Mouse (Mus musculus): ENCODE measurements around the gene Aacs. TPM values are rescaled to one million over a fixed set of nuclear protein-coding genes. Genes with fewer than 3 reads are reported as not detected.

Aacs gene
- total RNA-seq, 2 experiments from 2014 or later: 48.7 to 49.1 TPM

DNA sequence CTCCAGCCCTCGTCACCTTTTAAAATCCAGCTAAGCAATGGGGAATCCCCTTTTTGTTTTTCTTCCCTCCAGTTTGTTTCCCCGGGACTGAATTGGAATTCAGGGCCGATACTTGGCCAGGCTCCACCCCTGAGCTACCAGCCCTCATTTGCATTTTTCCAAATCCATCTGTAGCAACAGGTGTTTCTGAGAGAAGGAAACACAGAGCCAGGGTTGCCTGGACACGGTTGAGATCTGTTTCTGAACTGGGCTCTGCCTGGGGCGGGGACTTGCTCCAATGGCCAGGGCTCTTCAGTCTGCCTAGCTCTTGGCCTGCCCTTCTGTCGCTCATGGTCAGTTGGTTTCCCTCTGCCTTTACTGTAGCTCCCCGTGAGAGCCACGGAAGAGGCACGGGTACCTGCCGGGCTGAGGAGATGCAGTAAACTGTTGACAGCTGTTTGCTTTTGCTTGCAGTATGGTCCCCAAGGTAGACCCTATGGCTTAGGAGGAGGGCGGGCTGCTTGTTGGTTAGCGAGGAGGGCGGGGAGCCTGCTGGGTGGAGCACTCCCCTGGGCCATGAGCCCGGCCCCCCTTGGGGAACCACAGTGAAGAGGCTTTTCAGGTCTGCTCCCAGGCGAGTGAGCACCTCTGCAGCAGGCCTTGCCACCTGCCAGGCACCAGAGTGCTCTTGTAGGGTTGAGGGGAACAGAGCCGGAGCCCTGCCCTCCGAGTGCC lies 16.9 kb downstream of the Aacs start:
- peak in 1 of 2 experiments; percentile 63 for DNase-seq (ENCODE audit: low spot score in 2 of 2)

DNA sequence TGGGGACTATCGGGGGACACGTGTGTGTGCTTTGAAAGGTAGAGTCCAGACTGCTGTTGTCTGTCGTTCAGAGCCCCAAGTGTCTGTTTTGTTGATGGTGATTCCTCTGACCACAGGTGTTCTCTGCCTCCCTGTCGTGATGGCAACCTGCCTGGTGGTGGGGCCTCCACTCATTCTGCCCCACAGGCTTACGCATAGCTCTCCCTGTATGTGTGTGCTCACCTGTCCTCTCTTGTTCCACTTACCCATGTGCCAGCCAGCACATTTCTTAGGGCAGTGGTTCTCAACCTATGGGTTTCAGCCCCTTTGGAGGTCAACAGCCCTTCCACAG lies 17.4 kb downstream of the Aacs start:
- DNase-seq (ENCODE audit: low spot score in 2 of 2): no peak

DNA sequence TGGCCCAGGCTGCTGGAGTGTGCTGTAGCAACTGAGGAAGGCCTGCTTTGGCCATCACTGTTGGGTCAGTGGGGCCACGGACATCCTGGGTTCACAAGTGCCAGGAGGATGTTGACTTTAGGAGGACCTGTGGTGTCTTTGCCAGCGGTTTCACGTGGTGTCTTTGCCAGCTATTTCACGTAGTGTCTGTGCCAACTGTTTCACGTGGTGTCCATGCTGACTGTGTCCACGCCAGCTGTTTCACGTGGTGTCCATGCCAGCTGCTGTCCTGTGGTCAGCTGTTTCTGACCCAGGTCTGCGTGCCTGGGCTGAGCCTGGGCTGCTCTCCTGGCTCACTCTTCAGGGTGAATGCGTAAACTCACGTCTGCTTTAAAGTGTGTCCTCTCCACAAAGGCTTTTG lies 20.0 kb downstream of the Aacs start:
- DNase-seq (ENCODE audit: low spot score in 2 of 2): no peak

- DNase-seq (ENCODE audit: low spot score in 2 of 2): peak; percentile 77 to 91
Observed at GRCm38 (mm10) chr5:125497821-125498600, 22.4 kb downstream of the Aacs start.

DNA sequence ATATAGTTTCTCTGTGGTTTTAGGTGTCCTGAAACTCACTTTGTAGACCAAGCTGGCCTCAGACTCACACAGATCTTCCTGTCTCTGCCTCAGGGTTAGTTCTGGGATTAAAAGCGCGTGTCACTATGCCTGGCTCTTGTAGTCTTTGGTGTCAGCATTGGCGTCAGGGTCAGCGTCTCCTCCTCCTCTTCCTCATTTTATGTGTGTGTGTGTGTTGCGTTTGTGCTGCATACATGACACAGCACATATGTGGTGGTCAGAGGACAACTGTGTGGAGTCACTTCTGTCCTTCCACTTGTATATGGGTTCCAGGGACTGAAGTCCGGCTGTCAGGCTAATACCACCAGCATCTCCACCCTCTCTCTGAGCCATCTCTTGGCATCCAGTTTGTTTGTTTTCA lies 25.9 kb downstream of the Aacs start:
- no peak for DNase-seq (ENCODE audit: low spot score in 2 of 2)

DNA sequence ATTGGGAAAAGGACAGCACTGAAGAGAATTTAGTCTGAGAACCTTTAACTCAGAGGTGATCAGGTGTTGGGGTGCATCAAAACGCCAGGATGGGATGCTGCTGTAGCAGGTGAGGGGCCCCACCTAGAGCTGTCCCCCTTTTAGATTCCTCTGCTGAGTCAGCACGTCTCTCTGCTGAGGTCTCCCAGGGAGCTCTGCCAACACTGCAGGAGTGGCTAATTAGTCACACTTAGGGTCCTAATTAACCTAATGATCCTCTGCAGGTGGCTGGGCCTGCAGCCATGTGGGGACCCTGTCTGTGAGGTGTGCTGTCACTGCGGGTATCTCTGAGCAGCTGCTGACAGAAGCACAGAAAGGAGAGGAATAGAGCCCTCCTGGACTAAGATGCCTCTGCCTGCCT lies 26.6 kb downstream of the Aacs start:
- DNase-seq (ENCODE audit: low spot score in 2 of 2): no peak

DNA sequence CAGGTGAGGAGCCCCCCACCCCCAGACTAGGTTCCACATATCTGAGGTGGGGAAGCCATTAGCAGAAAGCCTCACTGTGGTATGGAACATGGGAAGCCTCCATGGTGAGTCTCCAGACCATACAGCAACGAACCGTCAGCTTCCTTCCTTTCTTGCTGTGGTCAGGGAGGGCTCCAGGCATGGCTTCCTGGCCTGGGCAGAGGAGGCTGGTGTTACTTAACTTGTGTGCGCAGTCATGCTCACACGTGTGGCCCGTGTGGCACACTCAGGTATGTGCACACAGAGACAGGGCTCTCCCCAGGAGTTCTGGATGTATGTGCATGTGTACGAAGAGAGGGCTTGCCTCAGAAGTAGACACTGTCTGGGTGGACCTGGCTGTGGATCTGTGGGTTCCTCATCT lies 28.0 kb downstream of the Aacs start:
- no peak for DNase-seq (ENCODE audit: low spot score in 2 of 2)

DNA sequence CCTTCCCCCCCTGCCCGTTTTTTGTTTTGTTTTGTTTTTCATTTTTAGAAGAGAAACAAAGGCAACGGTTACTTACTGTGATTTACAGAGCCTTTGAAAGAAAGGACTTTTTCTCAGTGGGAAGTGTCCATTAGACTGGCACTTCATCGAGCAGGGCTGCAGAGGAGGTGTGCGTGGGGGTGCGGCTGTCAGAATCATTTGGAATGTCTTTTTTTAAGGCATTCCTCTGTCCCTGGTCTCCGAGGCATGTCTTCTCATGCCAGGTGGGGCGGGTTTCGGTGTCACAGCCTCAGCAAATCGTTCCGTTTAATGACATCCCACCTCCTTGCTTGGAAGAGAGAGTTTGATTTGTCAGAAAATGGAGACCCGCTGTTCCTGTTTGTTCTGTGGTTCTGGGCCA lies 29.1 kb downstream of the Aacs start:
- DNase-seq (ENCODE audit: low spot score in 2 of 2): no peak

- DNase-seq (ENCODE audit: low spot score in 2 of 2): peak; percentile 63 to 74
Observed at GRCm38 (mm10) chr5:125505968-125506367, 30.4 kb downstream of the Aacs start.

DNA sequence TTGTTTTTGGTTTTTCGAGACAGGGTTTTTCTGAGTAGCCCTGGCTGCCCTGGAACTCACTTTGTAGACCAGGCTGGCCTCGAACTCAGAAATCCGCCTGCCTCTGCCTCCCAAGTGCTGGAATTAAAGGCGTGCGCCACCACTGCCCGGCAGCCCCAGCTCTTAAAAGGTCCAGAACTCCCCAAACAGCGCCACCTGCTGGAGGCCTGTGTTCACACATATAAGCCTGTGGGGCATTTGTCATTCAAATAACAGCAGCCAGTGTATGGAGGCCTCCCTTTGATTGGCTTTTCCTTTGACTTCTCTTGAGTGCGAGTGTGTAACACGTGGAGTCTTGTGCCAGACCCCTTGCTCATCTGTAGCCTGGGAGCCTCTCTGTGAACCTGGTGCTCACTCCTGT lies 32.0 kb downstream of the Aacs start:
- DNase-seq (ENCODE audit: low spot score in 2 of 2): no peak

- DNase-seq (ENCODE audit: low spot score in 2 of 2): no peak
Observed at GRCm38 (mm10) chr5:125508006-125508405, 32.4 kb downstream of the Aacs start.

GRCm38 (mm10) chr5:125509541-125509940 lies 33.9 kb downstream of the Aacs start:
- DNase-seq (ENCODE audit: low spot score in 2 of 2): no peak

DNA sequence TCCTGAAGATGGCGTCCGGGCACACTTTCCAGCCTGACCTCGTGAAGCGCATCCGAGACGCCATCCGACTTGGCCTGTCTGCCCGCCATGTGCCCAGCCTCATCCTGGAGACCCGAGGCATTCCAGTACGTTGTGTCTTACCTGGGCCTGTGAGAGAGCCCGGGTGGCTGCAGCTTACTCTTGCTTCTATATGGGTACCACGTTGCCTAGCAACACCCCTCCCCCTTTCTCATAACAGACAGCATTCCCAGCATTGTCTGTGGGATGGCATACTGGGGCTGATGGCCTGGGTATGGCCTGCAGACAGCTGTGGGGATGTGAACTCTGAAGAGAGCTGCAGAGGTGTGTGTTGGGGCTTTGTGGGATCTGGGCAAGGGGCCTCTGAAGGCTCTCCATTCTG lies 39.4 kb downstream of the Aacs start:
- no peak for DNase-seq (ENCODE audit: low spot score in 2 of 2)

DNA sequence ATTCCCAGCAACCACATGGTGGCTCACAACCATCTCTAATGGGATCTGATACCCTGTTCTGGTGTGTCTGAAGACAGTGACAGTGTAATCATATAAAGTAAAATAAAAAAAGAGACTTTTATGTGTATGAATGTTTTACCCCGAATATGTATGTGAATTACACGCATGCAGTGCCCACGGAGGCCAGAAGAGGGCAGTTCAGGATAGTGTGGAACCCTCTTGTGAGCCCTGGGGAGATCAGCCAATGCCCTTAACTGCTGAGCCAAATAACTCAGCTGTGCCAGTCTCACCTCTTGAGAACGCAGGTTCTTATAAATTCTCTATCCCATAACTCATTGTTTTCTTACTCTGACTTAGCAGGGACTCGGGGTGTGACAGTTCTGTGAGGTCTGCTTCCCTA lies 43.0 kb downstream of the Aacs start:
- DNase-seq (ENCODE audit: low spot score in 2 of 2): peak in 1 of 2 experiments; percentile 74

- DNase-seq (ENCODE audit: low spot score in 2 of 2): peak in 1 of 2 experiments; percentile 59
Observed at GRCm38 (mm10) chr5:125520930-125521590, 45.4 kb downstream of the Aacs start.

DNA sequence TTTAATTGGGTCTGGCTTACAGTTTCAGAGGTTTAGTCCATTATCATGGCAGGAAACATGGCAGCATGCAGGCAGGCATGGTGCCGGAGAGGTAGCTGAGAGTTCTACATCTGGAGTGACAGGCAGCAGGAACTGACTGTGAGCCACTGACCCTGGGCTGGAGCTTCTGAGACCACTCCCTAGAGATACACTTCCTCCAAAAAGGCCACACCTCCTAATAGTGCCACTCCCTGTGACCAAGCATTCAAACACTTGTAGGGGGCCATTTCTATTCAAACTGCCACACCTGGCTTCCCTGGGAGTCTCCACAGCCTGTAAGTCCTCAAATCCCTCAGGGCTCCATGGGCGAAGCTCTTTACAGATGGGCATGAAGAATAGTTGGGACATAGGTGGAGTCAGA lies 47.7 kb downstream of the Aacs start:
- no peak for DNase-seq (ENCODE audit: low spot score in 2 of 2)

DNA sequence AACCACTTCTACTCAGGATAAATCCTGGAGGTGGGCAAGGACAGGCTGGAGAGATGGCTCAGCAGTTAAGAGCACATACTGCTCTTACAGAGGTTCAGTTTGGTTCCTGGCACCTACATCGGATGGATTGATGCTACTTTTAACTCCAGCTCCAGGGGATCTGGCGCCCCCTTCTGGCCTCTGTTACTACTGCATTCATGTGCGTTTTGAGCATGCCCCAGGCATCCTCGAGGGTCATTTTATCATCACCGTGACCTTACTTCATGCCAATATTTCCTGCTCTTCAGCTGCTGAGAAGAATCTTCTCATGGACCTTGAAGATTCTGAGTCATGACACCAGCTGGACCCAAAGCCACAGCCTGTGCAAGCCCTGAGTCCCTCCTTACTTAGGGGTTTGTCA lies 49.9 kb downstream of the Aacs start:
- no peak for DNase-seq (ENCODE audit: low spot score in 2 of 2)

GRCm38 (mm10) chr5:125526464-125526863 lies 50.9 kb downstream of the Aacs start:
- DNase-seq (ENCODE audit: low spot score in 2 of 2): no peak

DNA sequence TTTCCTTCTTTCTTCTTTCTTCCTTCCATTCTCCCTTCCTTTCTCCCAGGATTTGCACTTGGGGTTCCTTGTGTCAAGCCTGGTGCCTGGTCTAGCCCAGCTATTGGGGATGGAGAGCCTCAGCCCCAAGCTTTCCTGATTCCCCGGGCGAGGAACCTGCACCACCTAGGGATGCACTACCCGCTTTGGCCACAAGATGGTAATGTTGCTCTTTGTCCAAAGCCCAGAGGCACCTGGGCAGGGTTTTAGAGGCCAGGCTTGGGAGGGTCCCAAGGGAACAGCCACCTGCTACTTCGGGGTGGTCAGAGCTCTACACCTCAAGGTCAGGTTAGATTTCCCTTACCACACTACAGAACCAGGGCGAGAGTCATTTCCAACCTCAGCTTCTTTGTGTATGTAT lies 53.5 kb downstream of the Aacs start:
- DNase-seq (ENCODE audit: low spot score in 2 of 2): peak; percentile 74 to 90

DNA sequence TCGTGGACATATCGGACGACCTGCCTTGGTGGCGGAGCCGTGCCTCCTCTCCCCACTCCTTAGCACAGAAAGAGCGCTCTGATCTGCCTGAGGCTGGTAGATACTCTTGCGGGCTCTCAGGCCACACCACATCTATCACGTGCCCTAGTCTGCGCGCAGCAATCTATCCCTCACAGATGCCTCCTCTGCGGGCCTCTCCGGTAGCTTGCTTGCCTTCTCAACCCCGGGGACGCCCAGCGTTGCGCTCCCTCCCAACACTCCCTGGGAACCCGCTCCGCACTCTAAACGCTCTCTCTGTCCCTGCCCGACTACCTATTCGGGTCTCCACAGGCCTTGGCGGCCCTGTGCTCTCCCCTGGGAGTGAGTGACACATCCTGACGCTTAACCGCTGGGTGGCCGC lies 56.0 kb downstream of the Aacs start, which contains the start of gene Tmem132b:
TSS of gene Tmem132b (plus strand) at position 141 of the 400 bp plus-strand sequence.
- DNase-seq (ENCODE audit: low spot score in 2 of 2): peak in 1 of 2 experiments; percentile 62

DNA sequence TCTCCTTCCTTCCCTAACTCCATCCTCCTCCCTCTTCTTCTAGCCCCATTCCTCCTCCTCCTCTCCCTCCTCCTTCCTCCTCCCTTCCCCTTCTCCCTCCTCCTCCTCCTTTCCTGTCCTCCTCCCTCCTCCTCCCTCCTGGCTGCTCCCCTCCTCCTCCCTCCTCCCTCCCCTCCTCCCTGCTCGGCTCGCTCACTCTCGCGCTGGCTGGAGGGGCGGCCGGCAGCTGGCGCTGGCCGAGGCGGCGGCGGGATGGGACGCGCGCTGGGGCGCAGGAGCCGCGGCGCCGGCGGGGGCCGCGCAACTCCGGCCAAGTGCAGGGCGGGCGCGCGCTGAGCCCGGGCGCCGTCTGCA lies 56.6 kb downstream of the Aacs start:
- DNase-seq (ENCODE audit: low spot score in 2 of 2): peak; percentile 65 to 73

GRCm38 (mm10) chr5:125532545-125533224 lies 57.1 kb downstream of the Aacs start:
- peak in 1 of 2 experiments; percentile 39 for DNase-seq (ENCODE audit: low spot score in 2 of 2)
